Mouse (Mus musculus): ENCODE measurements at regions not wholly inside any gene's neighbourhood (a gene's known extent, or its start where the extent isn't known, plus 50 kb on each side); places are given as distances from the start of the nearest gene placed in this dataset.

- DNase-seq (ENCODE audit: low read depth, low spot score): no peak
Measured at GRCm38 (mm10) chr4:148384251-148385230, 60.0 kb downstream of the Ubiad1 start.

DNA sequence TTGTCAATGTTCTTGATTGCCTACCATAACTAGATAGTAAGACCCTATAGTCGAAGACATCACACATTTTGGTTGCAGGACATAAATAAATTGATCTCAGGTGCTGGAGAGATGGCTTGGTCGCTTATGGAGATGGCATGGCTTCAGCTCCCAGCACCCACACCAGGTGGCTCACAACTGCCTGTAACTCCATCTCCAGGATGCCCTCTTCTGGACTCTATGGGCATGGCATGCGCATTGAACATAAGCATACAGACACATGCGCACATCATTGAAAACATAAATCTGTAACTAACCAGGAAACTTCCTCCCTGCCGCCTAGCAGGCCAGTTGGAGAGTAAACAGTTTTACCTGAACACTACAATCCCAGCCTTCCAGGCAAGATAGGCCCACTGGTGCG, 64.0 kb downstream of the Ubiad1 start:
- peak; percentile 26 for DNase-seq (ENCODE audit: low read depth, low spot score)

DNA sequence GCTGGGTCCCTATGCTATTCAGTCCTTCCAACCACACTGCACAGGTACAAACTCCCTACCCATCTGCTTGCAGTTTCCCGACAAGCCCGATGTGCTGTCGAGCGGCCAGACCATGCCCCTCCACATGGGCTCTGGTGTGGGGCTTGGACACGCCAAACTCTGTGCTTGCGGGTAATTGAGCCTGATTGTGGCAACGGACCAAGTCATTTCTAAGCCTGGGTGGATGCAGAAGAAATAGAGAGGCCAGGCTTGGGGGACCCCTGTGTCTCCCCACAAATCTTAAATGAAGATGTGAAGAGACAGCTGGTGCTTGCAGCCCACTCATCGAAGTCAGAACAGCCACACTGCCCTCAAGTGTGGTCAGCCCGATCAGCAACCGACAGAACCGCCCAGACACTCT, 66.1 kb downstream of the Ubiad1 start:
- no peak for DNase-seq (ENCODE audit: low read depth, low spot score)

DNA sequence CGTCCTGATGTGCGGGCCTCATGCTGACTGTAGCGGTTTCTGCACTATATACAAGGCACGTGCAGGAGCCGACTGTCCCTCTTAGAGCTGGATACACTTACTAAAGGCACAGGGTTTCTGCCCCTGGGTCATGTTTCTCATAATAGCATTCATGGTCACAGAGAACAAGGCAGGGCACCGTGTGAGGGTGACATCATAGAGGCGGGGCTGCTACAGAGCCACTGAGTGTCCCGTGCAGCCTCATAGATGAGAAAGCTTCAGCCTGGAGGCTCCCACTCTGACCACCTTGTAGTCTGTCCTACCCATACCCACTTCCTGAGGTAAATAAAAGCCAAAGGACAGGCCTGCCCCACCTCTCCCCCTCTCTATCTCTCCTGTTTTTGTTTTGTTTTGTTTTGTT, 67.2 kb downstream of the Ubiad1 start:
- DNase-seq (ENCODE audit: low read depth, low spot score): no peak

- no peak for DNase-seq (ENCODE audit: low read depth, low spot score)
Measured at GRCm38 (mm10) chr4:148376439-148376838, 68.1 kb downstream of the Ubiad1 start.

- no peak for DNase-seq (ENCODE audit: low read depth, low spot score)
Measured at GRCm38 (mm10) chr4:148371489-148371888, 73.1 kb downstream of the Ubiad1 start.

DNA sequence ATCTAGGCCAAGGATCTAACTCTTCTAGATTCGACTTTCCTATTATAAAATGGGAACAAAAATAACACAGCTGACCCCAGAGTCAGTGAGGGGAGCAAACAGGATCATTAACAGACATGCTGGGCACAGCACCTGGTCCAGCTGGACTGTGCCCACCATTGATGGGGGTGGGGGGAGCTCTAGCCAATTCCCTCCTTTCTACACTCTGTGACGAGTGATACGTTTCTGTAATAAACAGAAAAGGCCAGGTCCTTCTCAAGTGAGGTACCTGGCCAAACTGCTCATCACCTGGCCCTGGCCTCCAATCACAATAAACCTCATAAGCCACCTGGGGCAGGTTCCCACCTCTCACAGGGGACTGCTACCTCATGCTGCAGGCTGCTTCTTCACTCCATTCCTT, 76.9 kb downstream of the Ubiad1 start:
- DNase-seq (ENCODE audit: low read depth, low spot score): no peak

- peak; percentile 15 for DNase-seq (ENCODE audit: low read depth, low spot score)
Measured at GRCm38 (mm10) chr4:148365804-148366203, 78.0 kb upstream of the Disp3 start.

GRCm38 (mm10) chr4:148363366-148364121, 75.8 kb upstream of the Disp3 start:
- no peak for DNase-seq (ENCODE audit: low read depth, low spot score)

- DNase-seq (ENCODE audit: low read depth, low spot score): no peak
Measured at GRCm38 (mm10) chr4:148360931-148361330, 73.2 kb upstream of the Disp3 start.

- DNase-seq (ENCODE audit: low read depth, low spot score): no peak
Measured at GRCm38 (mm10) chr4:148358336-148358735, 70.6 kb upstream of the Disp3 start.

DNA sequence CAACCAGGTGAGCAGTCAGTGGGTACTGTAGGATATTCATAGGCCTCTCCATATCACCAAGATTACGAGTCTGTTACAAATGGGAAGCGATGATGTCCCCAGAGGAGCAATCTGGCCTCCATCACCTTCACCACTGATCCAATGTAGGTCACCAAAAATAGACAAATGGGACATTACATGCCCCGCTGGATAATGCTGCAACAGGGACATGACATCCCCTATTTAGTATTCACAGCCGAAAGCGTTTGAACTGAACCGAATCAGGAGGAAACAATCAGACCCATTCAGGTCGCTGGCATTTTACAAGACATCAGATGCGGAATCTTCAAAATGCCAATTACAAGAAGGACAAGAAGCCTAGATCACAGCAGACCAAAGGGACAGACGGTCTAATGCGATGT, 69.5 kb upstream of the Disp3 start:
- DNase-seq (ENCODE audit: low read depth, low spot score): no peak

- DNase-seq (ENCODE audit: low read depth, low spot score): no peak
Measured at GRCm38 (mm10) chr4:148356654-148357053, 68.9 kb upstream of the Disp3 start.

- no peak for DNase-seq (ENCODE audit: low read depth, low spot score)
Measured at GRCm38 (mm10) chr4:148353969-148354368, 66.2 kb upstream of the Disp3 start.

GRCm38 (mm10) chr4:148352690-148353089, 64.9 kb upstream of the Disp3 start:
- DNase-seq (ENCODE audit: low read depth, low spot score): peak; percentile 16

- no peak for DNase-seq (ENCODE audit: low read depth, low spot score)
Measured at GRCm38 (mm10) chr4:148341531-148342157, 53.9 kb upstream of the Disp3 start.

DNA sequence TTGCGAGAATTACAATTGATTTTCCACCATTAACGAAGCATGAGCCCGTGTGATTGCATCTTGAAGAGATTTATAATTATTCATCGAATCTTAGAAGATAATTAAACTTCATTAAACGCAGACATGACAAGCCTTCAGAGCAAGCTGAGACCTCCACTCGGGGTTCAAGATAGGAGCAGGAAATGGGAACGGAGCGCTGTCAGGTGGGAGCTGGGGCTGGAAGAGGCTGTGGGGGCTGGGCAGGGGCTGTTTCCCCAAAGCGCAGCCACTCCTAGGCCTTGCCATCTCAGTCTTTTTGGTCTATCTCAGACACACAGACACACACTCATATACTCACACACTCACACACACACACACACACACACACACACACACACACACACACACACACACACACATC, 52.6 kb upstream of the Disp3 start:
- no peak for DNase-seq (ENCODE audit: low read depth, low spot score)

DNA sequence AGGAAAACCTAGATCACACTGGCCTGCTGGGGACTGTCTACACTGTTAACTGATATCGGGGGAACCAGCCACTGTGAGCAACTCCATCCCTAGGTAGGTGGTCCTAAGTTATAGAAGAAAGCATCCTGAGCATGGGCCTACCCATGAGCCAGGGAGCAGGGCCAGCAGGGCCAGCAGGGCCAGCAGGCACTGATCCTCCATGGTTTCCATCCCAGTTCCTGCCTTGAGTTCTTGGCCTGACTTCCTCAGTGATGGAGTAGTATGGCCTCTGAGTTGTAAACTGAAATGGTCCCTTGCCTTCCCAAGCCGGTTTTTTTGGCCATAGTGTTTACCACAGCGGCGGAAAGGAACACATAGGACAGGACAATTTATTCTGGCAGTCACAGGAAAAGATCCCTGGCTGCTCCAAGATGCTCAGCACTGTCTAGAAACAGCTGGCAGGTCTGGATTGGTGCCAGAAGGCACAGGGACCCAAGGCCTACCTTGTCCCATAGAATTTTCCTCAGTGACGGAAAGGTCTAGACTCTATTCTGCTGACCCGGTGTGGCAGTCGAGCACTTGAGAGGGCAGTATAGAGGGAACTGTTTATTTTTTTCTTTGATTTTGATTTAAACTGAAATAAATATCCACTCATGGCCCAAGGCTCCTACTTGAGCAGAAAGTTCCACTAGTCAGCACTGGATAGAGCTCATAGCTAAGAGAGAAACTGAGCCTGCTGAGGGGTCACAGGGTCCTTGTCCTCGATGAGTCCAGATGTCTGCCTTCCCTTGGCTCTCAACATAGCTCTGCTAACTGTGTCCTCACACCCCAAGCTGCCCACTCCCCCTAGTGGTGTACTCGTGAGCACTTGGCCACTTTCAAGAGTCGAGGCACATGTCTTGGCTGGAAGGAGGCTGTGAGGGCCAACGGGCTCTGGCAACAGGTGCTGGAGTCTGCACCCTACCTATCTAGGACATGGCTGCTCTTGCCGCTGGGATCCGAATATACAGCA, 50.4 kb upstream of the Disp3 start:
- peak; percentile 48 for DNase-seq (ENCODE audit: low read depth, low spot score)

Data from A20 (cell line).